Mouse (Mus musculus) liver, embryonic 12.5 days (tissue): ENCODE data around the gene Cd44. TPM values are rescaled to one million over a fixed set of nuclear protein-coding genes. Genes with fewer than 3 reads are reported as not detected.

Experiments
- ATAC-seq: fragments of 200-750 bp; cut with Nextera tagmentation; 2 replicates; pipeline ENCODE4 v1.8.0; 2017; ENCODE audit warnings: moderate number of reproducible peaks, mild to moderate bottlenecking, moderate library complexity
- H3K27ac ChIP-seq: fragments of 300-500 bp; sonication (generic); 2 replicates; pipeline ENCODE4 v1.5.1; 2016; ENCODE audit warnings: mild to moderate bottlenecking
- H3K27me3 ChIP-seq: fragments of 300-500 bp; sonication (generic); replicated peaks from 2 replicates; pipeline ENCODE4 v1.6.1; 2016; ENCODE audit warnings: mild to moderate bottlenecking, moderate library complexity
- H3K36me3 ChIP-seq: fragments of 300-500 bp; sonication (generic); 2 replicates; pipeline ENCODE4 v1.6.1; 2016; ENCODE audit warnings: mild to moderate bottlenecking, moderate library complexity
- H3K4me1 ChIP-seq: fragments of 300-500 bp; sonication (generic); 2 replicates; pipeline ENCODE4 v1.6.1; 2016
- H3K4me2 ChIP-seq: fragments of 300-500 bp; sonication (generic); 2 replicates; pipeline ENCODE4 v1.6.1; 2016; ENCODE audit warnings: mild to moderate bottlenecking, moderate library complexity
- H3K4me3 ChIP-seq: fragments of 300-500 bp; sonication (generic); 2 replicates; pipeline ENCODE4 v1.5.1; 2016; ENCODE audit warnings: mild to moderate bottlenecking, moderate library complexity
- H3K9ac ChIP-seq: fragments of 300-500 bp; sonication (generic); 2 replicates; pipeline ENCODE4 v1.6.1; 2016; ENCODE audit warnings: mild to moderate bottlenecking, moderate library complexity
- H3K9me3 ChIP-seq: fragments of 300-500 bp; sonication (generic); replicated peaks from 2 replicates; pipeline ENCODE4 v1.6.1; 2016; ENCODE audit warnings: mild to moderate bottlenecking, moderate library complexity
- WGBS: fragments of 180-500 bp; shearing (Covaris S2); methylation state at CpG from one replicate; pipeline ENCODE4 v1.1.7; 2016; ENCODE audit not compliant: insufficient replicate concordance; 5-methylcytosine and 5-hydroxymethylcytosine counted together
- polyA plus RNA-seq: library from polyadenylated mRNA; unstranded; fragments of >200 nt; fragmentation: Nextera tagmentation; extraction: Ambion mirVana; gene quantifications from 2 replicates; pipeline ENCODE4 v1.2.1, GENCODE M21; 2016

Gene Cd44
- polyA plus RNA-seq, 1 experiment from 2014 or later, result 17.8 TPM

DNA sequence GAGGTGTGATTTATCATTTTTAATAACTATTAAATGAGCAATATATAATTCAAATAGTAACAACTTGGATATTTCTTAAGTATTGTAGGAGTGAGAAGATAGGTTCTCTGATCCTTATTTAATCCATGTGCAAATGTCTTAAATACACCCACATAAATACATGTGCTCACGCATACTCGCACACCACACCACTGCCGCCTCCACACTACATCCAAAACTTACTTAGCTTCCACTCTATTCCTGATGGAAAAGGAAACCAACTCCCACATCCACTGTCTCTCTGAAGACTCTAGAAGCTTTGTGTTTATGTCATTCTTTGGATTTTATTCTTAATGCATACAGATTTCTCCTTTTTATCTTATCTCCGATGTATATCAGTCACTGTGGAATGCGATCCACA is 129.2 kb downstream of the Cd44 start:
- Histone ChIP-seq H3K4me2 (no peak overlapping the region), H3K27me3 (no peaks in the 10 kb centered on the region), H3K9ac (no peak overlapping the region), H3K4me3 (no peak overlapping the region), H3K4me1 (no peaks in the 10 kb centered on the region), H3K9me3 (no peaks in the 10 kb centered on the region), H3K27ac (no peak overlapping the region), H3K36me3 (no peaks in the 10 kb centered on the region)
- 83% methylated on average over 5 of the region's 5 CpGs for WGBS
- no peak for ATAC-seq

DNA sequence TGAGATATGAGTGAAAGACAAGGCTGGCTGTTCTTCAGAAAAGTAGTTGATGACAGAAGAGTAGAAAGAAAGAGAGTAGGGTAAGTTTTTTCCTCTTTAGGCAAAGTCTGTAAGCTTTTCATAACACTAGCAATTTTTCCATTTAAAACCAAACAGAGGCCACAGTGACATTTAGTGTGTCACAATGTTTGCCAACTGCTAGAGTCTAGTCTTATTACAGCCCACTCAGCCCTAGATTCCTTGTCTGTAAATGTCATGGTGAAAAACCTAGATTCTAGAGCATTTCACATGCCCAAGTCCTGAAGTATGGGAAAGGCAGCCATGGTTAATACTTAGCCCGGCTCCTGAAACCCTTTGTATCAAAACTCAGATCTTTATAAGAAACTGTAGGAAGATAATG is 130.2 kb downstream of the Cd44 start:
- H3K4me3 ChIP-seq, result no peak overlapping the region
- no peaks in the 10 kb centered on the region for H3K27me3 ChIP-seq
- WGBS, result 65% methylated on average over 1 of the region's 1 CpGs

DNA sequence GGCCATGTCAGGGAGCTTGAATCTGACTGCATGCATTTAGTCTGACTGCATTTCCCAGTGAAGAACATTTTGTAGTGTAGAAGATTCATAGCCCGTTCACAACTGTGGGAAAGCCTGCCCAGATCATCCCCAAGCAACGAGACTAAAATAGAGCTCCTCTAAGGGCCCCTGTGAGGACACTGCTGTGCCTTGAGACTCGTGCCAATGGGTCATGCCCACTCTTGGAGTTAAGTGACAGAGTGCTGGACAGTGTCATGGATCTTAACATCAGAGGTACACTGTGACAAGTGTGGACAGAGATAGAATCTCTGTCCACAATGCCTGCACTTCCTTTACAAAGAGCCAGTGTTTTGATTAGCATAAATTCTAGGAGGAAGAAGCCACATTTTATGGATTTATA is 133.2 kb downstream of the Cd44 start:
- Histone ChIP-seq H3K27ac (no peak overlapping the region), H3K36me3 (no peaks in the 10 kb centered on the region), H3K4me2 (no peak overlapping the region), H3K27me3 (no peaks in the 10 kb centered on the region), H3K4me3 (no peak overlapping the region), H3K4me1 (no peaks in the 10 kb centered on the region), H3K9ac (no peak overlapping the region), H3K9me3 (no peaks in the 10 kb centered on the region)
- no peak for ATAC-seq
- WGBS, result 51% methylated on average over 3 of the region's 3 CpGs

More for the DNA sequence above, 130.2 kb downstream of the Cd44 start:
- no peaks in the 10 kb centered on the region for H3K36me3 ChIP-seq
- H3K9me3 ChIP-seq, result no peaks in the 10 kb centered on the region
- H3K4me2 ChIP-seq, result no peak overlapping the region
- no peak overlapping the region for H3K27ac ChIP-seq
- no peaks in the 10 kb centered on the region for H3K4me1 ChIP-seq
- no peak overlapping the region for H3K9ac ChIP-seq
- no peak for ATAC-seq

DNA sequence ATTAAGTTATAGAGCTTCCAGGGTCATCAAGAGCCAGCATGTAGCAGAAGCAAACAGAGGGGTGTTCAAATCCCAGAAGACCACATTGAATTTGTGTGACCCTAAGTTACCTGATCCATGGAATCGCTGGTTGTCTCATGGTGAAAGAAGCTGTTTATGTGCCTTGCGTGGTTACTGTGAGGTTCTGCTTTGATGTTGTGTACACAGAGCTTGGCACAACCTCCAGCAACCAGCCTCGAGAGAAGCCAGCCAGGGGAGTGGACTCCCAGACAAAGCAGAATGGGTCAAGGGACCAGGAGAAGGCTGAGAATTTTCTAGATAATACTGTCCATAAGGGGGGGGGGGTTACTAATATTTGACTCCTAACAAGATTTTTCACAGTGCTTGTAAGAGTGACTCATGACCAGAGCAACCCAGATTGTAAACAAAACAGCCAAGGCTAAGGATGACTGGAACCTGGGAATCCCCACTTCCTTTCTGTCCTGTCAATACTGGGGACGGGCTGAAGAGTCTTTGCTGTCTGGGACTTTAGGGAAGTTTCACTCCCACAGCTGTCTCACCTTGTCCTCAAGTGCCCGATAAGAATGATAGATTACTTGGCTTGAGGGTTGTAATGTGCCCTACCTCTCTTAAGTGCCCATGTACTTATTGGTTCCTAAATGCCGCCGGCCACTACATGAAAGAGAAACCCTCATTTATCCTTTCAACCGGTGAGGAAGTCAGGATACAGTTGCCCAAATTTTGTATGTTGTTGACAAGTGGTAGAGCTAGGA is 136.7 kb downstream of the Cd44 start:
- ATAC-seq, result no peak
- Histone ChIP-seq H3K4me3 (no peak overlapping the region), H3K27ac (no peak overlapping the region), H3K9me3 (no peaks in the 10 kb centered on the region), H3K27me3 (no peaks in the 10 kb centered on the region), H3K4me2 (no peak overlapping the region), H3K9ac (no peak overlapping the region), H3K36me3 (no peaks in the 10 kb centered on the region), H3K4me1 (no peaks in the 10 kb centered on the region)
- 56% methylated on average over 8 of the region's 8 CpGs for WGBS

GRCm38 (mm10) chr2:102763991-102764390 is 137.5 kb downstream of the Cd44 start:
- Histone ChIP-seq H3K4me1 (no peaks in the 10 kb centered on the region), H3K27me3 (no peaks in the 10 kb centered on the region), H3K4me2 (no peak overlapping the region), H3K4me3 (no peak overlapping the region), H3K9ac (no peak overlapping the region), H3K27ac (no peak overlapping the region), H3K36me3 (no peaks in the 10 kb centered on the region), H3K9me3 (no peaks in the 10 kb centered on the region)
- WGBS, result 77% methylated on average over 2 of the region's 2 CpGs
- ATAC-seq, result no peak

DNA sequence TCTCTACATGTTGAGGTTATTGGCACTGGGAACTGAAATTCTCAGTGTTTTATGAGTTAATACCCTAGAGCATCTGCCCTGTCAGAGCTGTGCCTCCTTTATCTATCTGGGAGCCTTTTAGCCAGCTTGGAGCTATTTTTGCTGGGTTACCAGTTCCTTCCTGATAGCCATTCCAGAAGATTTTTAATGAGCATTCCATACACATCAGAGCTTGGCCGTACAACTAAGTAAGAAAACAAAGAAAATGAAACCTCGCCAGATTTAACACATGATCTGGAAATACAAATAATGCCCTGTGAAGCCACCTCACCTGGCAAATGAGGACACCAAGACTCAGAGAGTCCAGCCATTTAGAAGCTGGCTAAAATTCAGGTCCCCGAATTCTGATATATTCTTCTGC is 138.3 kb downstream of the Cd44 start:
- Histone ChIP-seq H3K4me3 (no peak overlapping the region), H3K4me2 (no peak overlapping the region), H3K36me3 (no peaks in the 10 kb centered on the region), H3K4me1 (no peaks in the 10 kb centered on the region), H3K27me3 (no peaks in the 10 kb centered on the region), H3K9me3 (no peaks in the 10 kb centered on the region), H3K27ac (no peak overlapping the region), H3K9ac (no peak overlapping the region)
- 64% methylated on average over 3 of the region's 3 CpGs for WGBS
- ATAC-seq, result no peak

Other genes starting within 250 kb of the Cd44 start
- gene Slc1a2, start 243.0 kb downstream of the Cd44 start, polyA plus RNA-seq, result 0.44 and 0.47 TPM in 2 replicates
- gene Pdhx, start 171.8 kb upstream of the Cd44 start, polyA plus RNA-seq, result 30.2 and 31.3 TPM in 2 replicates
- 45.5 and 49.7 TPM in 2 replicates for gene Apip, start 172.0 kb upstream of the Cd44 start, polyA plus RNA-seq